Mouse (Mus musculus) myocyte (in vitro differentiated cells): ENCODE results near the gene Rtbdn.

Source experiments
- MAX ChIP-seq: IDR thresholded peaks from one replicate; pipeline ENCODE4 v1.6.1; 2011; ENCODE audit warnings: low read depth, mild to moderate bottlenecking, control low read depth
- MYOD1 ChIP-seq, 3 experiments: IDR thresholded peaks; one replicate each; pipeline ENCODE4 v1.6.1; 2011; ENCODE audit warnings: control low read depth in 2 of 3, low read depth in 2 of 3, mild to moderate bottlenecking in 2 of 3, moderate library complexity in 1 of 3; ENCODE audit not compliant: insufficient read length in 2 of 3, control insufficient read depth in 1 of 3
- POLR2A ChIP-seq: IDR thresholded peaks from one replicate; pipeline ENCODE4 v1.6.1; 2011; ENCODE audit warnings: low read depth, mild to moderate bottlenecking, control low read depth, moderate library complexity; ENCODE audit not compliant: insufficient read length
- POLR2AphosphoS2 ChIP-seq: IDR thresholded peaks from one replicate; pipeline ENCODE4 v1.6.1; 2011; ENCODE audit warnings: low read depth, control low read depth; ENCODE audit not compliant: insufficient read length
- REST ChIP-seq: IDR thresholded peaks from one replicate; pipeline ENCODE4 v1.6.1; 2011; ENCODE audit warnings: mild to moderate bottlenecking, control low read depth, moderate library complexity; ENCODE audit not compliant: insufficient read depth, insufficient read length
- TCF3 ChIP-seq: IDR thresholded peaks from one replicate; pipeline ENCODE4 v1.6.1; 2011; ENCODE audit warnings: low read depth, control low read depth; ENCODE audit not compliant: insufficient read length

DNA sequence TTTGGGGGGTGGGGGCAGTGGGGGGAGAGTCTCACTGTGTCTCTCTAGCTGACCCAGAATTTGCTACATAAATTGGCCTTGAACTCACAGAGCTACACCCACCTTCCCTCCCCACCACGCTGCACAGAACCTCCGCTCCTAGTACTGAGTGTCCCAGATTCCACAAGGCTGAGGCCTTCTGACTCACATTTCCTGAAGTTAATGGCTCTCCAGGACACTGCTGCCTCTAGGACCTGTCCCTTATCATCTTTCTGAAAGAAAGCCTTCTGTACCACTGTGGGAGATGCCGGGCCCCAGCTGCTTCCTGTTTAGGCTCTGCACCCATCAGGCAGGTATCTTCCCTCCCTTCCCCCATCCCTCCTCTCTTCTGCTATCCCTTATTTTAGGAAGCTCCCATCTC lies 19.8 kb downstream of the Rtbdn start:
- TF ChIP-seq POLR2A = no peak
- no peak for TF ChIP-seq MYOD1 (IDR thresholded peaks at IDR 0.05; ENCODE audit: control insufficient read depth in 1 of 3, insufficient read length in 2 of 3, low read depth in 2 of 3)
- TF ChIP-seq MAX = no peak
- TF ChIP-seq TCF3 = no peak
- TF ChIP-seq REST = no peak
- no peak for TF ChIP-seq POLR2AphosphoS2
